Mouse (Mus musculus) heart, postnatal 0 days (tissue): Measurements from ENCODE around the gene Ephx3.

ENCODE experiments used
- CTCF ChIP-seq: IDR thresholded peaks from 2 replicates; pipeline ENCODE4 v1.5.1; 2016; ENCODE audit warnings: antibody characterized with exemption, control low read depth, low read depth
- EP300 ChIP-seq: IDR thresholded peaks from 2 replicates; pipeline ENCODE4 v1.6.1; 2016; ENCODE audit warnings: antibody characterized with exemption, low read depth

DNA sequence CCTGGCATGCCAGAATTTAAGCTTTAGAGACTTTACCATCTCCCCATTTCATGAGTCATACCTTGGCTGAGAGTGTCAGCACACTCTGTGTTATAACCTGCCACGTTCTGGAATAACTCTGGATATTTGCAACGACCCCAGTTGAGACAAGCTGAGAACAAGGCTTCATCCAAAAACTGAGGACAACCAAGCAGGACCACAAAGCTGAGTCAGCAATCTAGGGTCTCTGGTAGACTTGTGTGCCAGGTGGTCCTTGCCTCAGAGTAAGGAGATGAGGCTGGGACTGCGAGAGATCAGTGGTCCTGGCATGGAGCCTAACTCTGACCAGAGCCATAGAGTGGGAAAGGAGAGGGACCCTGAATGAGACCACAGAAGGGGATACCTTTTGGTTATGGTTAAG, 13.6 kb upstream of the Ephx3 start:
- TF ChIP-seq EP300 (no peak), CTCF (no peak)
